ENCODE assay signal across 28 mouse cellular contexts in genomic region chr2:124724827-124725480, GRCm38 (mm10).
A peak's percentile ranks its signal among the peaks of the same experiment; 100 is the strongest.
DNase-seq lines count a peak whose midpoint lies in the region; ATAC-seq lines count a peak whose summit lies in the region.
"Had no signal": no experiment of that assay in that cellular context is flagged by ENCODE, and none has a peak within 500 bp of the region (broad histone marks: within the 10 kb centered on the region; RNA-seq: fewer than 3 reads in every experiment).

No protein-coding gene starts in this region.

- H3K9me3 ChIP-seq in hindbrain, embryonic 11.5 days (ENCODE audit: control insufficient read depth, low read length), result no peaks in the 10 kb centered on the region
- no peaks in the 10 kb centered on the region for H3K9me3 ChIP-seq in hindbrain, embryonic 12.5 days (replicated peaks)
- no peaks in the 10 kb centered on the region for H3K9me3 ChIP-seq in kidney, embryonic 16.5 days (ENCODE audit: low read length)
- no peaks in the 10 kb centered on the region for H3K9me3 ChIP-seq in hindbrain, embryonic 15.5 days
- no peaks in the 10 kb centered on the region for H3K9me3 ChIP-seq in neural tube, embryonic 13.5 days
- H3K9me3 ChIP-seq: embryonic facial prominence, embryonic 12.5 days; heart, embryonic 15.5 days; limb, embryonic 13.5 days; lung, embryonic 15.5 days; midbrain, embryonic 13.5 days; stomach, embryonic 15.5 days had no signal

- H3K4me3 ChIP-seq in hindbrain, embryonic 11.5 days (ENCODE audit: low read depth, low read length), result no peak overlapping the region
- H3K4me3 ChIP-seq in hindbrain, embryonic 12.5 days, result no peak overlapping the region
- no peak overlapping the region for H3K4me3 ChIP-seq in kidney, embryonic 16.5 days (ENCODE audit: low read length)
- H3K4me3 ChIP-seq in hindbrain, embryonic 15.5 days, result no peak overlapping the region
- H3K4me3 ChIP-seq in neural tube, embryonic 13.5 days, result no peak overlapping the region
- H3K4me3 ChIP-seq: embryonic facial prominence, embryonic 12.5 days; erythroblast, embryonic 14.5 days; heart, embryonic 15.5 days; layer of hippocampus, adult 2 months; left cerebral cortex, adult 2 months; limb, embryonic 13.5 days; lung, embryonic 15.5 days; midbrain, embryonic 13.5 days; stomach, embryonic 15.5 days had no signal

- peak; percentile 38; the same call in 1 of the 2 replicates for ATAC-seq in hindbrain, embryonic 11.5 days (ENCODE audit: low FRiP score)
- ATAC-seq in hindbrain, embryonic 12.5 days (ENCODE audit: low FRiP score), result no peak
- 0 out of 2 replicates have a peak, but pooled peaks have one; percentile 27 for ATAC-seq in kidney, embryonic 16.5 days (ENCODE audit: low FRiP score, low TSS enrichment)
- peak; percentile 50 for ATAC-seq in hindbrain, embryonic 15.5 days (ENCODE audit: low FRiP score, low read depth)
- ATAC-seq in neural tube, embryonic 13.5 days (ENCODE audit: low read depth), result peak; percentile 76
- ATAC-seq: midbrain, embryonic 13.5 days had no signal

- H3K36me3 ChIP-seq in hindbrain, embryonic 11.5 days (ENCODE audit: control insufficient read depth, insufficient read depth, low read length), result no peaks in the 10 kb centered on the region
- no peaks in the 10 kb centered on the region for H3K36me3 ChIP-seq in hindbrain, embryonic 12.5 days
- H3K36me3 ChIP-seq in kidney, embryonic 16.5 days (ENCODE audit: insufficient read depth, low read length), result no peaks in the 10 kb centered on the region
- H3K36me3 ChIP-seq in hindbrain, embryonic 15.5 days, result no peaks in the 10 kb centered on the region
- no peaks in the 10 kb centered on the region for H3K36me3 ChIP-seq in neural tube, embryonic 13.5 days
- H3K36me3 ChIP-seq: embryonic facial prominence, embryonic 12.5 days; heart, embryonic 15.5 days; limb, embryonic 13.5 days; lung, embryonic 15.5 days; midbrain, embryonic 13.5 days; stomach, embryonic 15.5 days had no signal

- H3K9ac ChIP-seq in hindbrain, embryonic 11.5 days (ENCODE audit: low read depth, low read length), result no peak overlapping the region
- H3K9ac ChIP-seq in hindbrain, embryonic 12.5 days, result no peak overlapping the region
- no peak overlapping the region for H3K9ac ChIP-seq in kidney, embryonic 16.5 days (replicated peaks; ENCODE audit: low read length)
- no peak overlapping the region for H3K9ac ChIP-seq in hindbrain, embryonic 15.5 days
- H3K9ac ChIP-seq in neural tube, embryonic 13.5 days, result no peak overlapping the region
- H3K9ac ChIP-seq: embryonic facial prominence, embryonic 12.5 days; heart, embryonic 15.5 days; limb, embryonic 13.5 days; lung, embryonic 15.5 days; midbrain, embryonic 13.5 days; stomach, embryonic 15.5 days had no signal

- H3K4me2 ChIP-seq in hindbrain, embryonic 11.5 days (replicated peaks; ENCODE audit: low read depth, low read length), result no peak overlapping the region
- no peak overlapping the region for H3K4me2 ChIP-seq in hindbrain, embryonic 12.5 days (replicated peaks)
- no peak overlapping the region for H3K4me2 ChIP-seq in kidney, embryonic 16.5 days (replicated peaks; ENCODE audit: low read depth, low read length)
- H3K4me2 ChIP-seq in hindbrain, embryonic 15.5 days, result no peak overlapping the region
- H3K4me2 ChIP-seq in neural tube, embryonic 13.5 days, result no peak overlapping the region
- H3K4me2 ChIP-seq: embryonic facial prominence, embryonic 12.5 days; heart, embryonic 15.5 days; limb, embryonic 13.5 days; liver, embryonic 11.5 days; lung, embryonic 15.5 days; midbrain, embryonic 13.5 days; stomach, embryonic 15.5 days had no signal

- WGBS in hindbrain, embryonic 11.5 days, result 61% methylated on average over 5 of the region's 5 CpGs
- 58% methylated on average over 5 of the region's 5 CpGs for WGBS in hindbrain, embryonic 12.5 days
- WGBS in kidney, embryonic 16.5 days, result 51% methylated on average over 5 of the region's 5 CpGs
- 33% methylated on average over 5 of the region's 5 CpGs for WGBS in hindbrain, embryonic 15.5 days
- 21% methylated on average over 5 of the region's 5 CpGs for WGBS in neural tube, embryonic 13.5 days

- no peaks in the 10 kb centered on the region for H3K4me1 ChIP-seq in hindbrain, embryonic 11.5 days (replicated peaks; ENCODE audit: control insufficient read depth, insufficient read depth, low read length)
- H3K4me1 ChIP-seq in hindbrain, embryonic 12.5 days, result no peaks in the 10 kb centered on the region
- H3K4me1 ChIP-seq in kidney, embryonic 16.5 days (ENCODE audit: insufficient read depth, low read length), result peaks cover 5% of the 10 kb centered on the region
- H3K4me1 ChIP-seq in hindbrain, embryonic 15.5 days (replicated peaks), result peaks cover 13% of the 10 kb centered on the region
- H3K4me1 ChIP-seq in neural tube, embryonic 13.5 days (replicated peaks), result peaks cover 27% of the 10 kb centered on the region
- H3K4me1 ChIP-seq: embryonic facial prominence, embryonic 12.5 days; stomach, embryonic 15.5 days had no signal

- H3K27ac ChIP-seq in hindbrain, embryonic 11.5 days (ENCODE audit: low read depth, low read length), result no peak overlapping the region
- H3K27ac ChIP-seq in hindbrain, embryonic 12.5 days, result no peak overlapping the region
- H3K27ac ChIP-seq in kidney, embryonic 16.5 days (ENCODE audit: low read length), result no peak overlapping the region
- 0 out of 2 replicates have a peak overlapping the region, but pooled peaks have one; percentile 7 for H3K27ac ChIP-seq in hindbrain, embryonic 15.5 days (replicated peaks)
- H3K27ac ChIP-seq in neural tube, embryonic 13.5 days (replicated peaks), result peak overlapping the region; percentile 50
- H3K27ac ChIP-seq: embryonic facial prominence, embryonic 12.5 days; heart, embryonic 15.5 days; layer of hippocampus, adult 2 months; left cerebral cortex, adult 2 months; limb, embryonic 13.5 days; lung, embryonic 15.5 days; midbrain, embryonic 13.5 days; stomach, embryonic 15.5 days had no signal

- no peak for DNase-seq in hindbrain, embryonic 11.5 days (ENCODE audit: low spot score)
- no peak for DNase-seq in kidney, postnatal 36 days
- DNase-seq in right cerebral cortex, postnatal 4 days, result no peak
- DNase-seq in layer of hippocampus, adult 11-12 months (ENCODE audit: low spot score), result no peak
- DNase-seq: adrenal gland, postnatal 36 days; B cell, adult 2 months; cerebellum, adult 2 months; cerebellum, postnatal 14 days; gastrocnemius, postnatal 10 days; kidney, adult 11 months; kidney, postnatal 14 days; lung, postnatal 36 days; right cerebral cortex, postnatal 14 days; thymus, postnatal 14 days had no signal

- no peaks in the 10 kb centered on the region for H3K27me3 ChIP-seq in hindbrain, embryonic 11.5 days (ENCODE audit: control insufficient read depth, insufficient read depth, low read length)
- H3K27me3 ChIP-seq in hindbrain, embryonic 12.5 days, result no peaks in the 10 kb centered on the region
- H3K27me3 ChIP-seq in kidney, embryonic 16.5 days (ENCODE audit: insufficient read depth, low read length), result no peaks in the 10 kb centered on the region
- no peaks in the 10 kb centered on the region for H3K27me3 ChIP-seq in hindbrain, embryonic 15.5 days
- no peaks in the 10 kb centered on the region for H3K27me3 ChIP-seq in neural tube, embryonic 13.5 days
- H3K27me3 ChIP-seq: embryonic facial prominence, embryonic 12.5 days; heart, embryonic 15.5 days; limb, embryonic 13.5 days; lung, embryonic 15.5 days; midbrain, embryonic 13.5 days; stomach, embryonic 15.5 days had no signal

Comparison
In these comparisons a context has a peak if more than half of its experiments do, and no peak if none do; other contexts are left out.
1. H3K27ac ChIP-seq: peak in hindbrain, embryonic 15.5 days (single experiment) and neural tube, embryonic 13.5 days (single experiment); none in hindbrain, embryonic 11.5 days (single experiment), hindbrain, embryonic 12.5 days (single experiment) and kidney, embryonic 16.5 days (single experiment).